Mouse (Mus musculus): ENCODE data around the gene Poc1b. TPM values are rescaled to one million over a fixed set of nuclear protein-coding genes. Genes with fewer than 3 reads are reported as not detected.

The Poc1b gene
- polyA plus RNA-seq, 1 experiment from 2014 or later: 33.5 TPM

GRCm38 (mm10) chr10:99224218-99224617 lies 117.4 kb downstream of the Poc1b start:
- H3K27me3 ChIP-seq (replicated peaks; ENCODE audit: control insufficient read depth, insufficient read depth, low read length): no peaks in the 10 kb centered on the region
- peaks cover 10% of the 10 kb centered on the region; the same call in 1 of the 2 replicates for H3K4me1 ChIP-seq (replicated peaks; ENCODE audit: control insufficient read depth, insufficient read depth, low read length)
- H3K36me3 ChIP-seq (ENCODE audit: control insufficient read depth, insufficient read depth, low read length): no peaks in the 10 kb centered on the region
- no peaks in the 10 kb centered on the region for H3K9me3 ChIP-seq (ENCODE audit: control insufficient read depth, low read length)
- H3K4me3 ChIP-seq (ENCODE audit: low read depth, low read length): no peak overlapping the region
- 51% methylated on average over 3 of the region's 3 CpGs for WGBS
- no peak for ATAC-seq (replicated peaks; ENCODE audit: low FRiP score, low TSS enrichment, low read depth)
- H3K4me2 ChIP-seq (ENCODE audit: low read length): no peak overlapping the region
- DNase-seq (ENCODE audit: low spot score): no peak
- H3K9ac ChIP-seq (ENCODE audit: low read length): no peak overlapping the region
- no peak overlapping the region for H3K27ac ChIP-seq (ENCODE audit: low read depth)

- Histone ChIP-seq H3K9me3 (ENCODE audit: control insufficient read depth, low read length) (no peaks in the 10 kb centered on the region), H3K27me3 (replicated peaks; ENCODE audit: control insufficient read depth, insufficient read depth, low read length) (no peaks in the 10 kb centered on the region), H3K4me2 (ENCODE audit: low read length) (no peak overlapping the region), H3K4me3 (ENCODE audit: low read depth, low read length) (no peak overlapping the region), H3K36me3 (ENCODE audit: control insufficient read depth, insufficient read depth, low read length) (no peaks in the 10 kb centered on the region), H3K4me1 (replicated peaks; ENCODE audit: control insufficient read depth, insufficient read depth, low read length) (peaks cover 10% of the 10 kb centered on the region; the same call in 1 of the 2 replicates), H3K27ac (ENCODE audit: low read depth) (no peak overlapping the region), H3K9ac (ENCODE audit: low read length) (no peak overlapping the region)
- DNase-seq (ENCODE audit: low spot score) (no peak), ATAC-seq (replicated peaks; ENCODE audit: low FRiP score, low TSS enrichment, low read depth) (no peak)
- 88% methylated on average over 5 of the region's 5 CpGs for WGBS
Measured at GRCm38 (mm10) chr10:99226782-99227181, 119.9 kb downstream of the Poc1b start.

GRCm38 (mm10) chr10:99227968-99228864 lies 121.4 kb downstream of the Poc1b start:
- Histone ChIP-seq H3K4me1 (replicated peaks; ENCODE audit: control insufficient read depth, insufficient read depth, low read length) (peaks cover 10% of the 10 kb centered on the region; the same call in 1 of the 2 replicates), H3K36me3 (ENCODE audit: control insufficient read depth, insufficient read depth, low read length) (no peaks in the 10 kb centered on the region), H3K27ac (ENCODE audit: low read depth) (peak overlapping the region; percentile 0; the same call in 1 of the 2 replicates), H3K9ac (ENCODE audit: low read length) (no peak overlapping the region), H3K9me3 (ENCODE audit: control insufficient read depth, low read length) (no peaks in the 10 kb centered on the region), H3K27me3 (replicated peaks; ENCODE audit: control insufficient read depth, insufficient read depth, low read length) (no peaks in the 10 kb centered on the region), H3K4me2 (ENCODE audit: low read length) (peak overlapping the region; percentile 20), H3K4me3 (ENCODE audit: low read depth, low read length) (no peak overlapping the region)
- DNase-seq (ENCODE audit: low spot score) (no peak), ATAC-seq (replicated peaks; ENCODE audit: low FRiP score, low TSS enrichment, low read depth) (no peak)
- WGBS: 35% methylated on average over 17 of the region's 17 CpGs

GRCm38 (mm10) chr10:99229031-99229684 lies 122.3 kb downstream of the Poc1b start:
- DNase-seq (ENCODE audit: low spot score) (peak; percentile 54), ATAC-seq (replicated peaks; ENCODE audit: low FRiP score, low TSS enrichment, low read depth) (no peak)
- peak overlapping the region; percentile 20 for H3K4me2 ChIP-seq (ENCODE audit: low read length)
- H3K4me1 ChIP-seq (replicated peaks; ENCODE audit: control insufficient read depth, insufficient read depth, low read length): peaks cover 10% of the 10 kb centered on the region; the same call in 1 of the 2 replicates
- H3K36me3 ChIP-seq (ENCODE audit: control insufficient read depth, insufficient read depth, low read length): no peaks in the 10 kb centered on the region
- H3K9ac ChIP-seq (ENCODE audit: low read length): no peak overlapping the region
- no peaks in the 10 kb centered on the region for H3K27me3 ChIP-seq (replicated peaks; ENCODE audit: control insufficient read depth, insufficient read depth, low read length)
- no peak overlapping the region for H3K4me3 ChIP-seq (ENCODE audit: low read depth, low read length)
- no peaks in the 10 kb centered on the region for H3K9me3 ChIP-seq (ENCODE audit: control insufficient read depth, low read length)
- 22% methylated on average over 16 of the region's 16 CpGs for WGBS
- peak overlapping the region; percentile 40; the same call in 1 of the 2 replicates for H3K27ac ChIP-seq (ENCODE audit: low read depth)

GRCm38 (mm10) chr10:99232518-99233227 lies 125.8 kb downstream of the Poc1b start:
- Histone ChIP-seq H3K9me3 (ENCODE audit: control insufficient read depth, low read length) (no peaks in the 10 kb centered on the region), H3K9ac (ENCODE audit: low read length) (no peak overlapping the region), H3K27ac (ENCODE audit: low read depth) (no peak overlapping the region), H3K4me1 (replicated peaks; ENCODE audit: control insufficient read depth, insufficient read depth, low read length) (peaks cover 9% of the 10 kb centered on the region; the same call in 1 of the 2 replicates), H3K4me3 (ENCODE audit: low read depth, low read length) (no peak overlapping the region), H3K36me3 (ENCODE audit: control insufficient read depth, insufficient read depth, low read length) (no peaks in the 10 kb centered on the region), H3K4me2 (ENCODE audit: low read length) (no peak overlapping the region), H3K27me3 (replicated peaks; ENCODE audit: control insufficient read depth, insufficient read depth, low read length) (no peaks in the 10 kb centered on the region)
- 69% methylated on average over 7 of the region's 7 CpGs for WGBS
- ATAC-seq (replicated peaks; ENCODE audit: low FRiP score, low TSS enrichment, low read depth) (no peak), DNase-seq (ENCODE audit: low spot score) (no peak)

- 90% methylated on average over 8 of the region's 8 CpGs for WGBS
- no peaks in the 10 kb centered on the region for H3K36me3 ChIP-seq (ENCODE audit: control insufficient read depth, insufficient read depth, low read length)
- no peak for DNase-seq (ENCODE audit: low spot score)
- no peak overlapping the region for H3K4me2 ChIP-seq (ENCODE audit: low read length)
- no peak for ATAC-seq (replicated peaks; ENCODE audit: low FRiP score, low TSS enrichment, low read depth)
- H3K4me3 ChIP-seq (ENCODE audit: low read depth, low read length): no peak overlapping the region
- no peaks in the 10 kb centered on the region for H3K4me1 ChIP-seq (replicated peaks; ENCODE audit: control insufficient read depth, insufficient read depth, low read length)
- H3K9ac ChIP-seq (ENCODE audit: low read length): no peak overlapping the region
- no peaks in the 10 kb centered on the region for H3K27me3 ChIP-seq (replicated peaks; ENCODE audit: control insufficient read depth, insufficient read depth, low read length)
- no peak overlapping the region for H3K27ac ChIP-seq (ENCODE audit: low read depth)
- no peaks in the 10 kb centered on the region for H3K9me3 ChIP-seq (ENCODE audit: control insufficient read depth, low read length)
Measured at GRCm38 (mm10) chr10:99234336-99234735, 127.5 kb downstream of the Poc1b start.

- Histone ChIP-seq H3K4me1 (replicated peaks; ENCODE audit: control insufficient read depth, insufficient read depth, low read length) (no peaks in the 10 kb centered on the region), H3K4me3 (ENCODE audit: low read depth, low read length) (no peak overlapping the region), H3K36me3 (ENCODE audit: control insufficient read depth, insufficient read depth, low read length) (no peaks in the 10 kb centered on the region), H3K27ac (ENCODE audit: low read depth) (no peak overlapping the region), H3K4me2 (ENCODE audit: low read length) (no peak overlapping the region), H3K27me3 (replicated peaks; ENCODE audit: control insufficient read depth, insufficient read depth, low read length) (no peaks in the 10 kb centered on the region), H3K9ac (ENCODE audit: low read length) (no peak overlapping the region), H3K9me3 (ENCODE audit: control insufficient read depth, low read length) (no peaks in the 10 kb centered on the region)
- ATAC-seq (replicated peaks; ENCODE audit: low FRiP score, low TSS enrichment, low read depth) (no peak), DNase-seq (ENCODE audit: low spot score) (no peak)
- 93% methylated on average over 9 of the region's 9 CpGs for WGBS
Measured at GRCm38 (mm10) chr10:99235081-99235480, 128.2 kb downstream of the Poc1b start.

- Histone ChIP-seq H3K4me2 (ENCODE audit: low read length) (no peak overlapping the region), H3K9me3 (ENCODE audit: control insufficient read depth, low read length) (no peaks in the 10 kb centered on the region), H3K36me3 (ENCODE audit: control insufficient read depth, insufficient read depth, low read length) (no peaks in the 10 kb centered on the region), H3K27me3 (replicated peaks; ENCODE audit: control insufficient read depth, insufficient read depth, low read length) (no peaks in the 10 kb centered on the region), H3K27ac (ENCODE audit: low read depth) (no peak overlapping the region), H3K4me1 (replicated peaks; ENCODE audit: control insufficient read depth, insufficient read depth, low read length) (peaks cover 7% of the 10 kb centered on the region; the same call in 1 of the 2 replicates), H3K4me3 (ENCODE audit: low read depth, low read length) (no peak overlapping the region), H3K9ac (ENCODE audit: low read length) (no peak overlapping the region)
- 61% methylated on average over 11 of the region's 11 CpGs for whole genome bisulfite sequencing
- ATAC-seq (replicated peaks; ENCODE audit: low FRiP score, low TSS enrichment, low read depth) (no peak), DNase-seq (ENCODE audit: low spot score) (no peak)
Measured at GRCm38 (mm10) chr10:99237205-99237832, 130.5 kb downstream of the Poc1b start.
